Mouse (Mus musculus) intestine, embryonic 15.5 days (tissue): ENCODE measurements around the gene Prss32. TPM values are rescaled to one million over a fixed set of nuclear protein-coding genes. Genes with fewer than 3 reads are reported as not detected.

Experiments used
- ATAC-seq: fragments of 200-750 bp; cut with Nextera tagmentation; 2 replicates; pipeline ENCODE4 v1.8.0; 2017; ENCODE audit warnings: moderate TSS enrichment, moderate library complexity
- H3K27ac ChIP-seq: fragments of 300-500 bp; sonication (generic); 2 replicates; pipeline ENCODE4 v1.5.1; 2015; ENCODE audit warnings: mild to moderate bottlenecking, inconsistent platforms
- H3K27me3 ChIP-seq: fragments of 300-500 bp; sonication (generic); replicated peaks from 2 replicates; pipeline ENCODE4 v1.6.1; 2015; ENCODE audit warnings: inconsistent platforms
- H3K36me3 ChIP-seq: fragments of 300-500 bp; sonication (generic); 2 replicates; pipeline ENCODE4 v1.6.1; 2015; ENCODE audit warnings: inconsistent platforms
- H3K4me1 ChIP-seq: fragments of 300-500 bp; sonication (generic); replicated peaks from 2 replicates; pipeline ENCODE4 v1.6.1; 2015; ENCODE audit warnings: inconsistent platforms
- H3K4me2 ChIP-seq: fragments of 300-500 bp; sonication (generic); replicated peaks from 2 replicates; pipeline ENCODE4 v1.6.1; 2015; ENCODE audit warnings: mild to moderate bottlenecking, inconsistent platforms
- H3K4me3 ChIP-seq: fragments of 300-500 bp; sonication (generic); replicated peaks from 2 replicates; pipeline ENCODE4 v1.5.1; 2015; ENCODE audit warnings: inconsistent platforms
- H3K9ac ChIP-seq: fragments of 300-500 bp; sonication (generic); 2 replicates; pipeline ENCODE4 v1.6.1; 2015; ENCODE audit warnings: inconsistent platforms
- H3K9me3 ChIP-seq: fragments of 300-500 bp; sonication (generic); 2 replicates; pipeline ENCODE4 v1.6.1; 2016; ENCODE audit warnings: inconsistent platforms
- WGBS: fragments of 180-500 bp; shearing (Covaris S2); methylation state at CpG from one replicate; pipeline ENCODE4 v1.1.7; 2015; 5-methylcytosine and 5-hydroxymethylcytosine counted together
- polyA plus RNA-seq: library from polyadenylated mRNA; unstranded; fragments of >200 nt; fragmentation: Nextera tagmentation; extraction: Ambion mirVana; gene quantifications from 2 replicates; pipeline ENCODE4 v1.2.1, GENCODE M21; 2015

The Prss32 gene
- 5.1 and 9.9 TPM in 2 replicates for polyA plus RNA-seq

- no peaks in the 10 kb centered on the region for H3K27me3 ChIP-seq
- WGBS, result 16% methylated on average over 19 of the region's 19 CpGs
- 0 out of 2 replicates have a peak within 1 kb of the TSS, but pooled peaks have one; percentile 10 for H3K4me3 ChIP-seq
- H3K36me3 ChIP-seq, result no peaks in the 10 kb centered on the region
- peak; percentile 66 for ATAC-seq
- no peak within 1 kb of the TSS for H3K27ac ChIP-seq
- no peaks in the 10 kb centered on the region for H3K9me3 ChIP-seq
- no peak within 1 kb of the TSS for H3K9ac ChIP-seq
- H3K4me1 ChIP-seq, result no peaks in the 10 kb centered on the region
- H3K4me2 ChIP-seq, result peak within 1 kb of the TSS; percentile 51
These were observed at the start of gene Prss32, which contains the start of gene Prss41 for GRCm38 (mm10) chr17:23843812-23844273. Gene Prss32 (plus strand): TSS chr17:23843855. Gene Prss41 (minus strand): TSS chr17:23844172.

- Histone ChIP-seq H3K27ac (no peak overlapping the region), H3K4me1 (peaks cover 7% of the 10 kb centered on the region; the same call in 1 of the 2 replicates), H3K27me3 (no peaks in the 10 kb centered on the region), H3K36me3 (no peaks in the 10 kb centered on the region), H3K4me2 (no peak overlapping the region), H3K4me3 (no peak overlapping the region), H3K9me3 (no peaks in the 10 kb centered on the region), H3K9ac (no peak overlapping the region)
- no peak for ATAC-seq
- 88% methylated on average over 8 of the region's 8 CpGs for WGBS
These were observed 48.3 kb upstream of the Prss32 start for GRCm38 (mm10) chr17:23795323-23795722.

- Histone ChIP-seq H3K4me3 (no peak overlapping the region), H3K27me3 (no peaks in the 10 kb centered on the region), H3K36me3 (no peaks in the 10 kb centered on the region), H3K9ac (no peak overlapping the region), H3K4me1 (no peaks in the 10 kb centered on the region), H3K27ac (no peak overlapping the region), H3K4me2 (no peak overlapping the region), H3K9me3 (no peaks in the 10 kb centered on the region)
- no peak for ATAC-seq
- 73% methylated on average over 7 of the region's 7 CpGs for WGBS
These were observed 46.3 kb upstream of the Prss32 start for GRCm38 (mm10) chr17:23797316-23797715.

- H3K9me3 ChIP-seq, result no peaks in the 10 kb centered on the region
- no peak overlapping the region for H3K9ac ChIP-seq
- H3K4me1 ChIP-seq, result peaks cover 11% of the 10 kb centered on the region
- no peak overlapping the region for H3K4me3 ChIP-seq
- no peak overlapping the region for H3K27ac ChIP-seq
- no peak overlapping the region for H3K4me2 ChIP-seq
- no peaks in the 10 kb centered on the region for H3K36me3 ChIP-seq
- WGBS, result 92% methylated on average over 10 of the region's 10 CpGs
- no peak for ATAC-seq
- H3K27me3 ChIP-seq, result no peaks in the 10 kb centered on the region
These were observed 42.0 kb upstream of the Prss32 start for GRCm38 (mm10) chr17:23801627-23802026.

GRCm38 (mm10) chr17:23802746-23803365 is 40.8 kb upstream of the Prss32 start:
- H3K4me3 ChIP-seq, result peak overlapping the region; percentile 98
- peak; percentile 99 for ATAC-seq
- H3K9ac ChIP-seq, result peak overlapping the region; percentile 96
- no peaks in the 10 kb centered on the region for H3K27me3 ChIP-seq
- peaks cover 18% of the 10 kb centered on the region for H3K4me1 ChIP-seq
- no peaks in the 10 kb centered on the region for H3K9me3 ChIP-seq
- H3K27ac ChIP-seq, result peak overlapping the region; percentile 95
- H3K36me3 ChIP-seq, result 0 out of 2 replicates have a peak, but pooled peaks cover 4% of the 10 kb centered on the region
- peak overlapping the region; percentile 76 for H3K4me2 ChIP-seq
- 0% methylated on average over 58 of the region's 60 CpGs for WGBS

- Histone ChIP-seq H3K4me2 (peak overlapping the region; percentile 76), H3K4me3 (peak overlapping the region; percentile 98)
- under 1% methylated on average over 42 of the region's 83 CpGs for WGBS
These were observed 40.2 kb upstream of the Prss32 start for GRCm38 (mm10) chr17:23803366-23804041.

GRCm38 (mm10) chr17:23804426-23805085 is 39.1 kb upstream of the Prss32 start:
- Histone ChIP-seq H3K36me3 (peaks cover 12% of the 10 kb centered on the region; the same call in 1 of the 2 replicates), H3K9ac (peak overlapping the region; percentile 96), H3K4me1 (peaks cover 18% of the 10 kb centered on the region), H3K4me2 (peak overlapping the region; percentile 76), H3K4me3 (peak overlapping the region; percentile 98), H3K27ac (no peak overlapping the region), H3K9me3 (no peaks in the 10 kb centered on the region), H3K27me3 (no peaks in the 10 kb centered on the region)
- WGBS, result 2% methylated on average over 8 of the region's 8 CpGs
- ATAC-seq, result no peak

More at GRCm38 (mm10) chr17:23803366-23804041, 40.2 kb upstream of the Prss32 start:
- ATAC-seq, result peak; percentile 79
- Histone ChIP-seq H3K9ac (peak overlapping the region; percentile 96), H3K27ac (peak overlapping the region; percentile 95), H3K4me1 (peaks cover 18% of the 10 kb centered on the region), H3K9me3 (no peaks in the 10 kb centered on the region), H3K36me3 (0 out of 2 replicates have a peak, but pooled peaks cover 4% of the 10 kb centered on the region), H3K27me3 (no peaks in the 10 kb centered on the region)

- H3K9ac ChIP-seq, result no peak overlapping the region
- peaks cover 29% of the 10 kb centered on the region for H3K36me3 ChIP-seq
- H3K4me2 ChIP-seq, result peak overlapping the region; percentile 41
- WGBS, result 75% methylated on average over 25 of the region's 25 CpGs
- H3K27me3 ChIP-seq, result no peaks in the 10 kb centered on the region
- peaks cover 18% of the 10 kb centered on the region for H3K4me1 ChIP-seq
- H3K4me3 ChIP-seq, result 0 out of 2 replicates have a peak overlapping the region, but pooled peaks have one; percentile 9
- ATAC-seq, result no peak
- no peak overlapping the region for H3K27ac ChIP-seq
- H3K9me3 ChIP-seq, result no peaks in the 10 kb centered on the region
These were observed 36.8 kb upstream of the Prss32 start for GRCm38 (mm10) chr17:23806867-23807266.

GRCm38 (mm10) chr17:23807918-23808317 is 35.7 kb upstream of the Prss32 start:
- no peak overlapping the region for H3K4me2 ChIP-seq
- H3K27ac ChIP-seq, result no peak overlapping the region
- no peaks in the 10 kb centered on the region for H3K27me3 ChIP-seq
- ATAC-seq, result no peak
- H3K4me1 ChIP-seq, result peaks cover 18% of the 10 kb centered on the region
- H3K36me3 ChIP-seq, result peaks cover 37% of the 10 kb centered on the region
- no peak overlapping the region for H3K9ac ChIP-seq
- no peaks in the 10 kb centered on the region for H3K9me3 ChIP-seq
- H3K4me3 ChIP-seq, result no peak overlapping the region
- WGBS, result 88% methylated on average over 3 of the region's 3 CpGs

GRCm38 (mm10) chr17:23815641-23816040 is 28.0 kb upstream of the Prss32 start:
- Histone ChIP-seq H3K4me1 (no peaks in the 10 kb centered on the region), H3K4me2 (no peak overlapping the region), H3K9ac (no peak overlapping the region), H3K9me3 (peaks cover 5% of the 10 kb centered on the region; the same call in 1 of the 2 replicates), H3K4me3 (no peak overlapping the region), H3K27me3 (no peaks in the 10 kb centered on the region), H3K36me3 (peaks cover 83% of the 10 kb centered on the region), H3K27ac (no peak overlapping the region)
- 0 out of 2 replicates have a peak, but pooled peaks have one; percentile 38 for ATAC-seq
- 99% methylated on average over 16 of the region's 16 CpGs for WGBS

GRCm38 (mm10) chr17:23818579-23818978 is 25.1 kb upstream of the Prss32 start:
- Histone ChIP-seq H3K9ac (no peak overlapping the region), H3K4me1 (no peaks in the 10 kb centered on the region), H3K9me3 (peaks cover 5% of the 10 kb centered on the region; the same call in 1 of the 2 replicates), H3K36me3 (peaks cover 93% of the 10 kb centered on the region), H3K4me3 (no peak overlapping the region), H3K27ac (no peak overlapping the region), H3K27me3 (no peaks in the 10 kb centered on the region), H3K4me2 (no peak overlapping the region)
- no peak for ATAC-seq
- WGBS, result 94% methylated on average over 8 of the region's 8 CpGs

GRCm38 (mm10) chr17:23819235-23819634 is 24.4 kb upstream of the Prss32 start:
- peaks cover 93% of the 10 kb centered on the region for H3K36me3 ChIP-seq
- WGBS, result 97% methylated on average over 25 of the region's 25 CpGs
- H3K9me3 ChIP-seq, result peaks cover 5% of the 10 kb centered on the region; the same call in 1 of the 2 replicates
- H3K4me2 ChIP-seq, result no peak overlapping the region
- H3K4me3 ChIP-seq, result no peak overlapping the region
- H3K27ac ChIP-seq, result no peak overlapping the region
- H3K4me1 ChIP-seq, result no peaks in the 10 kb centered on the region
- H3K27me3 ChIP-seq, result no peaks in the 10 kb centered on the region
- no peak for ATAC-seq
- no peak overlapping the region for H3K9ac ChIP-seq
